Mouse (Mus musculus): Measurements from ENCODE around the gene Fam47e. TPM values are rescaled to one million over a fixed set of nuclear protein-coding genes. Genes with fewer than 3 reads are reported as not detected.

Fam47e gene
- total and polyA plus RNA-seq, 3 experiments: not detected

DNA sequence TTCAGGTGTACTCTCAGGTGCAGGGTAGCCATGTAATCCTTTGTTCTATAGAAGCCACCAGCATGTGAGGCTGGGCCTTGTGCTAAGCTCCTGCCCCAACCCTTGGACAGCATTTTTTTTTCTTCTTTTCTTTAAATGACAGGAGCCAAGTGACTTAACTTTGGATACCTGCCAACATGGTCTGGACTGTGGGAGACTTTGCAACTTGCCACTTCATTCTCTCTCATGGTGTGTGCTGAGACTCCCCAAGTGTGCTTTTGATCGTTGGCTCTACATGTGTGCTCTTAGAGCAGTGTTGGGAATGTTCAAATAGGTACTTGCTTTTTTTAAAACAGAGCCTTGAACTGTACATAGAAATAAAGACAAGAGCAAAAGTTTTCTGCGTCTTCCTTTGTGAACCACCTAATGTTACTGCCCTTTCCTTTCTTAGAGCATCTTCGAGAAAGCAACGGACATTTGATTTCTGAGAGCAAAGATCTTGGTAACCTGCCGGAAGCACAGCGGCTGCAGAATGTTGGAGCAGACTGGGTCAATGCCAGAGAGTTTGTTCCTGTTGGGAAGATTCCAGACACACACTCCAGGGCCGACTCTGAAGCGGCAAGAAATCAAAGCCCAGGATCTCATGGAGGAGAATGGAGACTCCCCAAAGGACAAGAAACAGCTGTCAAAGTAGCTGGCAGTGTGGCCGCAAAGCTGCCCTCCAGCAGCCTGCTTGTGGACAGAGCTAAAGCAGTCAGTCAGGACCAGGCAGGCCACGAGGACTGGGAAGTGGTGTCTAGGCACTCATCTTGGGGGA, 49.8 kb downstream of the Fam47e start:
- H3K27me3 ChIP-seq (ENCODE audit: control insufficient read depth in 1 of 2, insufficient read depth in 2 of 2, low read length in 2 of 2): peaks cover 0 to 1% of the 10 kb centered on the region in 2 experiments; a peak in 3 of 4 replicates
- H3K36me3 ChIP-seq (ENCODE audit: control insufficient read depth in 1 of 2, insufficient read depth in 2 of 2, low read length in 2 of 2): 0 out of 4 replicates have a peak, but pooled peaks cover 0 to 2% of the 10 kb centered on the region in 2 experiments
- no peak overlapping the region for H3K4me3 ChIP-seq (ENCODE audit: control insufficient read depth in 1 of 2, insufficient read depth in 1 of 2, low read depth in 2 of 2, low read length in 2 of 2)
- TF ChIP-seq KAT2A (conservative IDR thresholded peaks at IDR 0.05; ENCODE audit: low read depth, low read length) (no peak), MXI1 (IDR thresholded peaks at IDR 0.05; ENCODE audit: low read depth, low read length) (no peak), NELFE (IDR thresholded peaks at IDR 0.05; ENCODE audit: low read depth, low read length) (no peak), TCF12 (IDR thresholded peaks at IDR 0.05; ENCODE audit: low read depth, low read length) (no peak), POLR2A (IDR thresholded peaks at IDR 0.05; ENCODE audit: control insufficient read depth in 1 of 2, insufficient read depth in 1 of 2, low read depth in 1 of 2, low read length in 2 of 2, poor library complexity in 1 of 2) (no peak), ETS1 (IDR thresholded peaks at IDR 0.05; ENCODE audit: low read depth, low read length) (no peak)
- no peak overlapping the region for H3K27ac ChIP-seq (ENCODE audit: control insufficient read depth, low read depth, low read length)
- no peaks in the 10 kb centered on the region for H3K9me3 ChIP-seq (replicated peaks; ENCODE audit: insufficient read depth, low read length)
- H3K4me1 ChIP-seq (ENCODE audit: control insufficient read depth in 1 of 2, insufficient read depth in 2 of 2, low read length in 2 of 2): no peaks in the 10 kb centered on the region
- H3K79me2 ChIP-seq (ENCODE audit: control insufficient read depth, insufficient read depth, low read length, poor library complexity): peaks cover 1% of the 10 kb centered on the region; the same call in 1 of the 2 replicates
- no peak overlapping the region for H3K9ac ChIP-seq (ENCODE audit: control insufficient read depth, low read depth, low read length, poor library complexity, severe bottlenecking)
- DNase-seq (ENCODE audit: low read depth, low spot score): no peak

DNA sequence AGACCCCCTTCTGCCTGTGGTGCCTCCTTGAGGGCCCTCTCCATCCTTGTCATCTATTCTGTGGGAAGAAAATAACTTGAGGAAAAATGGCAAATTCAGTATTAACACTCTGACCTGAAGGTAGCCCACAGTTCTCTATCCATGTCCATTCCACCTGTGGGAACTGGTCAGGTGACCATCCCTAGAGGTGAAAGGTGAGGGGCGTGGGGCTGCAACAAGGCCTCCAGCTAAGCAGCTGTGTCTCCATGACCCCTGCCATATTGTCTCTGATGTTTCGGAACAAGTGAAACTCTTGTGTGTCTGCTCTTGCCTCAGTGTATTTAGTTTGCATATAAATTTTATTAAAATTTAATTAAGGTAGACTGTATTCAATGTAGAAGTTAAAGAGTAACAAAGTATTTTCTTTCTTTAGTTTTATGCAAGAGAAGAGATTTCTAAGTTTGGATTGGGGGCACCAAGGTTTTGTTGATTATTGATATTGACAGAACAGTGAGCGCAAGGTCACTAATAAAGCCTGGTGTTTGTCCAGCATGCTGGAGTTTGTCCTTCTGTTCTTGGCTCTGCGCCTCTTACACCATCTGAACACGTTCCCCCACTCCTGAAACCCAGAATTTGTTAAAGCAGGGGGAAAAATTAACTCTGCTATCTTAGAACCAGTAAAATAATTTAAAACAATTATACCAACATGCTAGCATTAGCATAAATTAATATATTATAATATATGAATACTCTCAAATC, 52.8 kb downstream of the Fam47e start:
- no peak for DNase-seq (ENCODE audit: low read depth, low spot score)
- TF ChIP-seq MYC (IDR thresholded peaks at IDR 0.05; ENCODE audit: low read depth, low read length): no peak
- TF ChIP-seq UBTF (IDR thresholded peaks at IDR 0.05; ENCODE audit: borderline replicate concordance, insufficient read depth, low read depth, low read length): no peak
- no peak for TF ChIP-seq MAZ (IDR thresholded peaks at IDR 0.05; ENCODE audit: low read depth, low read length)
- TF ChIP-seq EP300 (IDR thresholded peaks at IDR 0.05; ENCODE audit: low read depth in 1 of 2, low read length in 2 of 2): no peak
- no peak for TF ChIP-seq RCOR1 (IDR thresholded peaks at IDR 0.05; ENCODE audit: low read depth, low read length)
- TF ChIP-seq HCFC1 (IDR thresholded peaks at IDR 0.05; ENCODE audit: low read depth, low read length): no peak
- TF ChIP-seq ETS1 (IDR thresholded peaks at IDR 0.05; ENCODE audit: low read depth, low read length): no peak
- no peak for TF ChIP-seq CHD2 (IDR thresholded peaks at IDR 0.05; ENCODE audit: low read length)
- TF ChIP-seq ZNF384 (IDR thresholded peaks at IDR 0.05; ENCODE audit: low read depth, low read length): no peak
- no peak for TF ChIP-seq MYB (IDR thresholded peaks at IDR 0.05; ENCODE audit: low read depth, low read length)
- no peak overlapping the region for H3K4me3 ChIP-seq (ENCODE audit: control insufficient read depth in 1 of 2, insufficient read depth in 1 of 2, low read depth in 2 of 2, low read length in 2 of 2)
- peaks cover 1% of the 10 kb centered on the region; the same call in 1 of the 2 replicates for H3K79me2 ChIP-seq (ENCODE audit: control insufficient read depth, insufficient read depth, low read length, poor library complexity)
- H3K9me3 ChIP-seq (replicated peaks; ENCODE audit: insufficient read depth, low read length): no peaks in the 10 kb centered on the region
- H3K27ac ChIP-seq (ENCODE audit: control insufficient read depth, low read depth, low read length): no peak overlapping the region
- H3K36me3 ChIP-seq (ENCODE audit: control insufficient read depth in 1 of 2, insufficient read depth in 2 of 2, low read length in 2 of 2): 0 out of 4 replicates have a peak, but pooled peaks cover 0 to 2% of the 10 kb centered on the region in 2 experiments
- H3K9ac ChIP-seq (ENCODE audit: control insufficient read depth, low read depth, low read length, poor library complexity, severe bottlenecking): no peak overlapping the region
- H3K27me3 ChIP-seq (ENCODE audit: control insufficient read depth in 1 of 2, insufficient read depth in 2 of 2, low read length in 2 of 2): no peaks in the 10 kb centered on the region
- H3K4me1 ChIP-seq (ENCODE audit: control insufficient read depth in 1 of 2, insufficient read depth in 2 of 2, low read length in 2 of 2): no peaks in the 10 kb centered on the region

All from MEL (cell line).